Mouse (Mus musculus) limb, embryonic 14.5 days (tissue): ENCODE results near the gene Plcb3. TPM values are rescaled to one million over a fixed set of nuclear protein-coding genes. Genes with fewer than 3 reads are reported as not detected.

ENCODE experiments used
- ATAC-seq: fragments of 200-750 bp; cut with Nextera tagmentation; 2 replicates; pipeline ENCODE4 v1.8.0; 2017; ENCODE audit warnings: low read depth, moderate number of reproducible peaks, moderate TSS enrichment; ENCODE audit not compliant: low FRiP score
- DNase-seq: peaks from one replicate; pipeline ENCODE4 v3.0.0-alpha.2; 2015; ENCODE audit warnings: low spot score
- H3K27ac ChIP-seq: fragments of 300-500 bp; sonication (generic); replicated peaks from 2 replicates; pipeline ENCODE4 v1.5.1; 2014; ENCODE audit warnings: low read depth, mild to moderate bottlenecking, low read length, moderate library complexity, mixed read lengths
- H3K27me3 ChIP-seq: fragments of 300-500 bp; sonication (generic); 2 replicates; pipeline ENCODE4 v1.6.1; 2014; ENCODE audit warnings: low read length, mixed read lengths; ENCODE audit not compliant: control insufficient read depth, insufficient read depth
- H3K36me3 ChIP-seq: fragments of 300-500 bp; sonication (generic); 2 replicates; pipeline ENCODE4 v1.6.1; 2014; ENCODE audit warnings: mild to moderate bottlenecking, low read length, moderate library complexity, mixed read lengths; ENCODE audit not compliant: control insufficient read depth, insufficient read depth
- H3K4me1 ChIP-seq: fragments of 300-500 bp; sonication (generic); 2 replicates; pipeline ENCODE4 v1.6.1; 2014; ENCODE audit warnings: antibody characterized with exemption, low read length, mixed read lengths; ENCODE audit not compliant: control insufficient read depth, insufficient read depth
- H3K4me2 ChIP-seq: fragments of 300-500 bp; sonication (generic); replicated peaks from 2 replicates; pipeline ENCODE4 v1.6.1; 2014; ENCODE audit warnings: low read depth, mild to moderate bottlenecking, low read length, moderate library complexity; ENCODE audit not compliant: severe bottlenecking
- H3K4me3 ChIP-seq: fragments of 300-500 bp; sonication (generic); replicated peaks from 2 replicates; pipeline ENCODE4 v1.5.1; 2014; ENCODE audit warnings: low read length
- H3K9ac ChIP-seq: fragments of 300-500 bp; sonication (generic); 2 replicates; pipeline ENCODE4 v1.6.1; 2014; ENCODE audit warnings: mild to moderate bottlenecking, low read depth, low read length, moderate library complexity; ENCODE audit not compliant: severe bottlenecking
- H3K9me3 ChIP-seq: fragments of 300-500 bp; sonication (generic); 2 replicates; pipeline ENCODE4 v1.6.1; 2016; ENCODE audit warnings: low read length; ENCODE audit not compliant: control insufficient read depth
- POLR2A ChIP-seq: fragments of 200-500 bp; IDR thresholded peaks from 2 replicates; pipeline ENCODE4 v1.8.0; 2012; ENCODE audit warnings: inconsistent platforms, mild to moderate bottlenecking, moderate library complexity, borderline replicate concordance; ENCODE audit not compliant: insufficient read depth, insufficient read length; ENCODE audit errors: extremely low read depth
- WGBS: fragments of 180-500 bp; shearing (Covaris S2); extraction: QIAGEN DNeasy Blood & Tissue Kit; methylation state at CpG from one replicate; pipeline ENCODE4 v1.1.7; 2014; 5-methylcytosine and 5-hydroxymethylcytosine counted together
- polyA plus RNA-seq, 2 experiments: library from polyadenylated mRNA; depleted of rRNA in 1 of 2; stranded (reverse) in 1 of 2; unstranded in 1 of 2; fragments of >200 nt; fragmentation: Nextera tagmentation in 1 of 2; extraction: Ambion mirVana in 1 of 2; gene quantifications; 2 replicates each; pipeline versions ENCODE4 v1.2.1 to v1.2.3; 2012 to 2014

Gene Plcb3
- polyA plus RNA-seq, 2 experiments, result 36.6 to 80.6 TPM

DNA sequence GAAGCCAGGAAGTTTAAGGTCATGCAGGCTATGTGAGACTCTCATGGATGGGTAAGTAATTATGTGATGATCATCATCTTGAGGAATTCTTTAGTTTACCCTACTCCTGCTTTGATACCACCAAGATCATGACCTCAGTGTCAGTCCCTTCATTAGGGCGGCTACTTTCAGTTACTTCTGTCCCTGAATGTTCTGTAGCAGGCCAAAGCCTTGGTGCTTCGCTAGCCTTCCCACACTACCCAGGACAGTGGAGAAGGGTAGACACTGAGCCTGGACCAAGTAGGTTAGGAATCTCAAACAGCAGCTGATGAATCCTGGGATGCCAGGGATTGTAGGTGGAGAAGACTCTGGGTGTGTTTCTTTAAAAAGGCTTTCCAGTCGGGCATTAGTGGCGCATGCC, 5.2 kb upstream of the Plcb3 start:
- peak overlapping the region; percentile 68; the same call in 1 of the 2 replicates for H3K4me2 ChIP-seq
- WGBS, result 91% methylated on average over 4 of the region's 4 CpGs
- DNase-seq (no peak), ATAC-seq (no peak)
- peaks cover 25% of the 10 kb centered on the region for H3K4me1 ChIP-seq
- no peak overlapping the region for H3K9ac ChIP-seq
- no peak overlapping the region for H3K4me3 ChIP-seq
- H3K9me3 ChIP-seq, result no peaks in the 10 kb centered on the region
- no peak for TF ChIP-seq POLR2A
- H3K27me3 ChIP-seq, result no peaks in the 10 kb centered on the region
- no peak overlapping the region for H3K27ac ChIP-seq
- peaks cover 45% of the 10 kb centered on the region for H3K36me3 ChIP-seq

DNA sequence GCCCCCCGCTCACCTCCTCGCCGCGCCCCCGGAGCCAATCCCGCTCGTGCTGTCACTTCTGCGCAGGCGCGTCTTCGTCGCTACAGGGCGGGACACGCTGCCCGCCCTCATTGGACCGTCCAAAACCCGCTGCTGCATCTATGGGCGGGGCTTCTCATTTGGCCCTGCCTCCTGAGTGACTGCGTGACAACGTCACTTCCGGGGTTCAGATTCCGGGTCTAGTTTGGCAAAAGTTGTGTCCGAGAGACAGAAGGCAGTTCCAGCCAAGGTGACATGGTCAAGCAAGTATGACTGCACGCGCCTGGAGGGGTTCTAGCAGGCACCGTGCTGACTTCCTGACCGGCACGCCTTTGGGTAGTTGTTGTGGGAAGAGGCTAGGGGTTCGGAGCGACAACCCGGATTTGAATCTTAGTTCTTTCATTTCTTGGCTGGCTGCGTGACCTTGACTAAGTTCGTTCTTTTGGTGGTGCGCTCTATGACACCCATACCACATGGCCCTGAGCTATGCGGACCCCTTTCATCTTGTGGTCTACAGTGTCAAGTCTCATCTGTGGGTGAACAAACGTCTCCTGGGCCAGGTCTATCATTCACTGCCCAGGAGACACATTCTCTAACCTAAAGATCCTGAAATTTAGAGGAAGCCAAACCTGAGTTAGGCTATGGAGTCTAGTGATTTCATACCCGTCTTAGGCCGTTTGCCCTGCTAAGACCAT, 4.3 kb upstream of the Plcb3 start, which contains the start of gene Fkbp2:
Gene Fkbp2, minus strand, starts transcription at position 121 of the 713 bp plus-strand sequence.
- H3K9ac ChIP-seq, result peak within 1 kb of the TSS; percentile 79
- DNase-seq, result peak; percentile 99
- H3K4me3 ChIP-seq, result peak within 1 kb of the TSS; percentile 69
- TF ChIP-seq POLR2A, result peak; percentile 13; the same call in 1 of the 2 replicates
- H3K4me2 ChIP-seq, result peak within 1 kb of the TSS; percentile 68
- H3K27ac ChIP-seq, result peak within 1 kb of the TSS; percentile 91
- no peaks in the 10 kb centered on the region for H3K9me3 ChIP-seq
- peak; percentile 89 for ATAC-seq
- H3K36me3 ChIP-seq, result peaks cover 45% of the 10 kb centered on the region
- WGBS, result 2% methylated on average over 38 of the region's 38 CpGs
- no peaks in the 10 kb centered on the region for H3K27me3 ChIP-seq
- peaks cover 21% of the 10 kb centered on the region for H3K4me1 ChIP-seq

DNA sequence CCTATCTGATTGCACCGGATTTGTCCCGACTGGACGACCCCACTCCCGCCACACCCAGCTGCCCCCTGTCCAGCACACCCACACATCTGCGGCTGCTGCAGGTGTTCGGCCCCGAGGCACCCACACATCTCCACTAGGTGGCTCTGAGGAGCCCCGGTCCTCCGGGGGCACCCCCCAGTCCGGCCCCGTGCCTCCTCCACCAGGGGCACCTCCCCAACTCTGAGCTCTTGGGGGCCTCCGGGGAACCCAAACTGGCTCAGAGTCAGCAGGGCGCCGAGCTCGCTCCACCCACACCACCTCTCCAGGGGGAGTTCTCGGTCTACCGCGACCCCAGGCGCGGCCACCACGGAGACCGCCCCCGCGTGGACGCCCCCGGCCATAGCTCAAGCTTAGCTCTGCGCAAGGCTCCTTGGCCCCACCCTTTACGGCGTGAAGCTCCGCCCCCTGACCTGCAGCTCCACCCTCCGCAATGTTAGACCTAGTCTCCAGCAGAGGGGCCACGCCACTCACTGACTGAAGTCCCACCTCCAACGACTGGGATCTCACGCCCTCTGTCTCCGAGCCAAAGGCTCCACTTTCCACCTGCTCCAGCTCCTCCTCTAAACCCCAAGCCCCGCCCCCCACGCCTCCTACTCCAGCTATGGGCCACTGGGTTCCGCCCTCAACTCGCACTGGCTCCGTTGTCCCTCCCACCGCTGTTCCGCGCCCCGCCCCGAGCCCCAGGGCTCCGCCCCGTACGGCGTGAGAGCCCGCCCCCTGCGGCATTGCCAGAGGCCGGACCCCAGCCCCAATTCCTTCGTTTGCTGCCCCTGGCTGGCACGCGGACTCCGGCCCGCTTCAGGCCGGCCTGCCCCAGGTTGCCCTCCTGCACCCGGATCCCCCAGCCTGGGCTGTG, 3.5 kb upstream of the Plcb3 start:
- Histone ChIP-seq H3K27ac (peak overlapping the region; percentile 91), H3K4me2 (peak overlapping the region; percentile 68), H3K9me3 (no peaks in the 10 kb centered on the region), H3K36me3 (peaks cover 38% of the 10 kb centered on the region), H3K9ac (peak overlapping the region; percentile 79), H3K27me3 (no peaks in the 10 kb centered on the region), H3K4me1 (peaks cover 21% of the 10 kb centered on the region), H3K4me3 (peak overlapping the region; percentile 69)
- WGBS, result under 1% methylated on average over 48 of the region's 59 CpGs
- peak; percentile 71; the same call in 1 of the 2 replicates for TF ChIP-seq POLR2A
- peak; percentile 100 for DNase-seq
- peak; percentile 90 for ATAC-seq

DNA sequence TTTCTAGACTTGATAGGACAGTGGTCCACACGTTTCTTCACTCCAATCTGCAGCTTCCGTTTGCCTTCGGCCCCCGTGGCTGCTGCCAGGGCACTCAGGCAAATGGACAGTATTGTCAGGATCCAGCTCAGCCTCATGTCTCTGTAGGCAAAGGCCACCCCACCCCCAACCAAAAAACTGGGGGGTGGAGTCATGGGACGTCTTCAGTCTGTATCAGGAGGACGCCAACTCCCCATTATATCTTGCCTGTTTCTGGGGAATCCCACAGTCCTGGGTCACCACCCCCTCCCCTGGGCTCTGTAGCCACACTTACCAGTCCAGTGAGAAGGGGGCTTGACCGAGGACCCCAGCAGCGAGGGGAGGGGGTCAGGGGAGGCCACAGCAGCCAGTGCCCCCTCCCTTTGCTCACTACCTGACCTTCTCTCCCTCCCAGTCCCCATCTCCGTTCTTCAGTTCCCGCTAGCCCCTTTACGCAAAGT, 2.8 kb upstream of the Plcb3 start:
- Histone ChIP-seq H3K36me3 (peaks cover 33% of the 10 kb centered on the region), H3K27ac (peak overlapping the region; percentile 52), H3K9ac (peak overlapping the region; percentile 55), H3K4me3 (peak overlapping the region; percentile 69), H3K9me3 (no peaks in the 10 kb centered on the region), H3K4me2 (peak overlapping the region; percentile 68), H3K27me3 (no peaks in the 10 kb centered on the region), H3K4me1 (peaks cover 21% of the 10 kb centered on the region)
- DNase-seq (no peak), ATAC-seq (no peak)
- 11% methylated on average over 11 of the region's 11 CpGs for WGBS
- TF ChIP-seq POLR2A, result no peak

DNA sequence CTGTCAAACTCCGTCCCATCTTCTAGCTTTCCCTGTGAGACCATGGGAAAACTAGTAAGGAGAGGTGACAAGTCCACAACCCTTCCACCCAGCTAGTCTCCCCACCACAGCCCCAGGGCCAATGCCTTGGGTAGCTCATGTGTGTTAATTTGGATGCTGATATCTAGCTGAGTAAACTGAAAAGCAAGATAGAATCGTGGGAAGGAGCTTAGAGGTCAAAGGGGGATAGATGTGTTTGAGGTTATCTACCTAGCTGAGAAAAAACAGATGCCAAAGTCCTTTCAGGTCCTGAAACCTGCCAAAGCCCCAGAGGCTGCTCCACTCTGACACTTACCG, 2.3 kb upstream of the Plcb3 start:
- Histone ChIP-seq H3K27ac (no peak overlapping the region), H3K4me2 (peak overlapping the region; percentile 68), H3K36me3 (peaks cover 29% of the 10 kb centered on the region), H3K9me3 (no peaks in the 10 kb centered on the region), H3K9ac (no peak overlapping the region), H3K27me3 (no peaks in the 10 kb centered on the region), H3K4me3 (peak overlapping the region; percentile 69), H3K4me1 (peaks cover 21% of the 10 kb centered on the region)
- ATAC-seq, result no peak
- no peak for TF ChIP-seq POLR2A
- 41% methylated on average over 3 of the region's 3 CpGs for WGBS
- DNase-seq, result no peak
